Mouse (Mus musculus) spleen, adult 2 months (tissue): ENCODE measurements around the gene Olfr1355.
"Not testable (repeated sequence)": the region's sequence is repeated elsewhere in the genome, so short reads cannot be mapped to it uniquely, and the experiment has no call there.

Experiments used
- CTCF ChIP-seq: fragments of 200-500 bp; IDR thresholded peaks from 2 replicates; pipeline ENCODE4 v1.5.1; 2011; ENCODE audit warnings: mild to moderate bottlenecking, inconsistent platforms; ENCODE audit not compliant: insufficient read depth, insufficient read length, insufficient replicate concordance; ENCODE audit errors: extremely low read depth
- POLR2A ChIP-seq: fragments of 200-500 bp; IDR thresholded peaks from 2 replicates; pipeline ENCODE4 v1.6.1; 2011; ENCODE audit warnings: low read depth, low read length, inconsistent platforms

DNA sequence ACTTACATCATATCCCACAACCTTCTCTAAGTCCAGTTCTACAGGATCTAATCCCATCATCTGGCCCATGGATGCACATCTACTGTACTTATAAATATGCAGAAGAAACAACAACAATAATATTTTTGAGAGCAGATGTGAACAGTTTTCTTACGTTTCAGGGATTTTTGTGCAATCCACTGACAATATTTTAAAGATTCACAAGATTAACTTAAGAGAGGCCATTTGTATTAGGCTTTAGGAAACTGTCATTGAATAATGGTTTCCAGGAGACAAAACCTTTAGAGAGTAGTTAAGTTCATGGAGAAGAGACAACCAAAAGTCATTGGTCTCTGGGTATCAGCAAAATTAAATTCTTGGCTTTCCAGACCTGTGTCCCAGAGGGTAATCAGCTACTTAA lies 37.5 kb downstream of the Olfr1355 start, which contains the start of gene Olfr1354:
- not testable (repeated sequence) for TF ChIP-seq CTCF, POLR2A
